Mouse (Mus musculus) heart, adult 2 months (tissue): ENCODE results near the gene Camta1. TPM values are rescaled to one million over a fixed set of nuclear protein-coding genes. Genes with fewer than 3 reads are reported as not detected.
A peak's percentile ranks its signal among the peaks of the same experiment; 100 is the strongest.

ENCODE experiments used
- DNase-seq, 2 experiments: peaks; one replicate each; pipeline ENCODE4 v3.0.0; 2021
- H3K27ac ChIP-seq: fragments of 200-600 bp; 2 replicates; pipeline ENCODE4 v1.8.1; 2022
- H3K27me3 ChIP-seq: fragments of 200-500 bp; 2 replicates; pipeline ENCODE4 v1.6.1; 2012; ENCODE audit warnings: mild to moderate bottlenecking, low read length, inconsistent platforms, mixed read lengths; ENCODE audit not compliant: control insufficient read depth, insufficient read depth
- H3K36me3 ChIP-seq: fragments of 200-500 bp; 2 replicates; pipeline ENCODE4 v1.6.1; 2012; ENCODE audit warnings: low read length, inconsistent platforms; ENCODE audit not compliant: control insufficient read depth, insufficient read depth
- H3K4me1 ChIP-seq: fragments of 200-500 bp; 2 replicates; pipeline ENCODE4 v1.6.1; 2011; ENCODE audit warnings: low read length; ENCODE audit not compliant: control insufficient read depth, insufficient read depth
- H3K4me3 ChIP-seq: fragments of 200-600 bp; 2 replicates; pipeline ENCODE4 v1.8.1; 2022
- H3K79me2 ChIP-seq: fragments of 200-500 bp; replicated peaks from 2 replicates; pipeline ENCODE4 v1.6.1; 2012; ENCODE audit warnings: mild to moderate bottlenecking, inconsistent platforms, low read length, moderate library complexity, mixed read lengths; ENCODE audit not compliant: control insufficient read depth, insufficient read depth
- H3K9ac ChIP-seq: fragments of 200-500 bp; 2 replicates; pipeline ENCODE4 v1.6.1; 2012; ENCODE audit warnings: low read depth, mild to moderate bottlenecking, control low read depth, inconsistent platforms, low read length, mixed read lengths
- CTCF ChIP-seq: fragments of 200-600 bp; IDR thresholded peaks from 2 replicates; pipeline ENCODE4 v1.8.1; 2022; ENCODE audit warnings: antibody characterized with exemption, mild to moderate bottlenecking, moderate library complexity
- EP300 ChIP-seq: fragments of 200-500 bp; IDR thresholded peaks from 2 replicates; pipeline ENCODE4 v1.6.1; 2011; ENCODE audit warnings: low read depth, low read length, control low read depth; ENCODE audit not compliant: insufficient read depth
- POLR2A ChIP-seq: fragments of 200-500 bp; IDR thresholded peaks from 2 replicates; pipeline ENCODE4 v1.6.1; 2011; ENCODE audit warnings: mild to moderate bottlenecking, low read depth, low read length, control low read depth; ENCODE audit not compliant: insufficient read depth
- WGBS: fragments of 180-500 bp; shearing (Covaris S2); methylation state at CpG from one replicate; pipeline ENCODE4 v1.1.7; 2018; 5-methylcytosine and 5-hydroxymethylcytosine counted together
- intact Hi-C: fragments of 180-260 bp; cut with DNase I; formaldehyde crosslinking; loops from one replicate; pipeline ENCODE4 v1.15.1; 2025
- polyA plus RNA-seq: library from polyadenylated mRNA; depleted of rRNA; stranded (reverse); fragments of >200 nt; gene quantifications from 2 replicates; pipeline ENCODE4 v1.2.3, GENCODE M21; 2012
- total RNA-seq, 2 experiments: library from RNA; stranded (reverse); gene quantifications; 2 replicates each; pipeline ENCODE4 v1.2.3; 2021

The Camta1 gene
- total and polyA plus RNA-seq, 3 experiments, result 39.4 to 234 (median 208) TPM

- H3K27ac ChIP-seq, result no peak overlapping the region
- H3K4me1 ChIP-seq, result no peaks in the 10 kb centered on the region
- peak; percentile 91 for TF ChIP-seq CTCF
- no peak for TF ChIP-seq POLR2A
- 0 out of 2 replicates have a peak, but pooled peaks have one; percentile 20 for TF ChIP-seq EP300
- intact Hi-C loops, result loop anchor here (10.0 kb wide), 1 partner anchor 150 kb away; no protein-coding TSS in a partner anchor
- H3K4me3 ChIP-seq, result no peak overlapping the region
- no peak overlapping the region for H3K9ac ChIP-seq
- H3K36me3 ChIP-seq, result no peaks in the 10 kb centered on the region
- WGBS, result 43% methylated on average over 23 of the region's 23 CpGs
- H3K79me2 ChIP-seq, result no peaks in the 10 kb centered on the region
- peak; percentile 14 to 53 for DNase-seq
- H3K27me3 ChIP-seq, result no peaks in the 10 kb centered on the region
Observed at GRCm38 (mm10) chr4:151334951-151335742, 526.5 kb downstream of the Camta1 start.

GRCm38 (mm10) chr4:151332074-151332849 lies 529.4 kb downstream of the Camta1 start:
- Histone ChIP-seq H3K36me3 (no peaks in the 10 kb centered on the region), H3K27me3 (no peaks in the 10 kb centered on the region), H3K9ac (no peak overlapping the region), H3K4me3 (no peak overlapping the region), H3K79me2 (no peaks in the 10 kb centered on the region), H3K4me1 (no peaks in the 10 kb centered on the region), H3K27ac (no peak overlapping the region)
- WGBS, result 82% methylated on average over 19 of the region's 19 CpGs
- TF ChIP-seq EP300, result no peak
- TF ChIP-seq CTCF, result no peak
- TF ChIP-seq POLR2A, result no peak
- DNase-seq, result no peak
- intact Hi-C loops, result loop anchor here (10.0 kb wide), 1 partner anchor 153 kb away; no protein-coding TSS in a partner anchor

- Histone ChIP-seq H3K27ac (no peak overlapping the region), H3K9ac (no peak overlapping the region), H3K4me3 (no peak overlapping the region), H3K27me3 (no peaks in the 10 kb centered on the region), H3K4me1 (no peaks in the 10 kb centered on the region), H3K79me2 (no peaks in the 10 kb centered on the region), H3K36me3 (no peaks in the 10 kb centered on the region)
- peak; percentile 58 for TF ChIP-seq CTCF
- no peak for TF ChIP-seq POLR2A
- no peak for TF ChIP-seq EP300
- intact Hi-C loops, result loop anchor here (10.0 kb wide), 1 partner anchor 154 kb away; no protein-coding TSS in a partner anchor
- no peak for DNase-seq
- WGBS, result 67% methylated on average over 8 of the region's 8 CpGs
Observed at GRCm38 (mm10) chr4:151330983-151331382, 530.7 kb downstream of the Camta1 start.

- H3K4me3 ChIP-seq, result no peak overlapping the region
- intact Hi-C loops, result no loop called here
Observed at GRCm38 (mm10) chr4:151328071-151328470, 533.6 kb downstream of the Camta1 start.

GRCm38 (mm10) chr4:151326971-151327686 lies 534.5 kb downstream of the Camta1 start:
- no peaks in the 10 kb centered on the region for H3K79me2 ChIP-seq
- WGBS, result 89% methylated on average over 8 of the region's 8 CpGs
- DNase-seq, result no peak
- no peak overlapping the region for H3K27ac ChIP-seq
- no peaks in the 10 kb centered on the region for H3K4me1 ChIP-seq
- intact Hi-C loops, result no loop called here
- no peaks in the 10 kb centered on the region for H3K27me3 ChIP-seq
- no peak overlapping the region for H3K9ac ChIP-seq
- no peaks in the 10 kb centered on the region for H3K36me3 ChIP-seq
- H3K4me3 ChIP-seq, result no peak overlapping the region
- TF ChIP-seq EP300, result no peak
- TF ChIP-seq POLR2A, result no peak
- TF ChIP-seq CTCF, result no peak

More at GRCm38 (mm10) chr4:151328071-151328470, 533.6 kb downstream of the Camta1 start:
- Histone ChIP-seq H3K36me3 (no peaks in the 10 kb centered on the region), H3K4me1 (no peaks in the 10 kb centered on the region), H3K79me2 (no peaks in the 10 kb centered on the region), H3K27me3 (no peaks in the 10 kb centered on the region), H3K27ac (no peak overlapping the region), H3K9ac (no peak overlapping the region)
- 77% methylated on average over 6 of the region's 6 CpGs for WGBS
- DNase-seq, result no peak
- no peak for TF ChIP-seq CTCF
- TF ChIP-seq POLR2A, result no peak
- TF ChIP-seq EP300, result no peak
